Mouse (Mus musculus) right cerebral cortex, postnatal 25 days (tissue): ENCODE data around the gene Cpd.

Experiments
- DNase-seq: peaks from one replicate; pipeline ENCODE4 v3.0.0; 2022

Cpd gene

DNA sequence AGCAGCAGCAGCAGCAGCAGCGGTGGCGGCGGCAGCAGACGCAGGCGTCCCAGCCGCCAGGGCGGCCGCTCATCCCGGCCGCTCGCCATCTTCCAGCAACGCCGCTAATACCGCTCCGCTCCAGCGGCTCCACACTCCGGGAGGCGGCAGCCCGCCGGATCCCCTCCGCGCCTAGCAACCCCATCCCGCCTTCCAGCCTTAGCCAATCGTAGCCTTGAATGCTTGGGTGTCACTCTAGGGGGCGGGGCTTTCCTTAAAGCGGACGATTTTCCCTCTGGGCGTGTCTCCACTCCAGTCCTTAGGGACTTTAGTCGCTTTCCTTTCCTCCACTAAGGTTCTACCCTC is at the start of gene Cpd:
Cpd (minus strand) TSS at position 141 of the 345 bp plus-strand sequence.
- DNase-seq: peak; percentile 96

DNA sequence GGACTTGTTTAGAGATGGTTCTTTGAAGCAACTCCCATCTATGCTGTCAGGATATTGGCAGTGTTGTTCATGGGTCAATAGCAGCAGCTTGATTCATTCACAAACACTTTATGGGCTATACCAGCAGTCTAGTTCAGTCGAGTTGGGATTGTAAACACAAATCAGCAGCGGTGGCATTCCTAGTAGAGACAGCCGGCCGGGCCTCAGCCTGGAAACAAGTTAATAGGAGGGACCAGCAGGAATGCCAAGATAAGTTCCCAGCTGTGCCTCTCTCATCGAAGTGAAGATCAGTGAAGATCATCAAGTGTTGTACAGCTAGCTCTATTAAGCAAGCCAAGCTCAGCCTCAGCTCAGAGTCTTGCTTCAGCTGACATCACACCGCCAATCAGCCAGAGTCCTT is 49.5 kb upstream of the Cpd start:
- DNase-seq: no peak

DNA sequence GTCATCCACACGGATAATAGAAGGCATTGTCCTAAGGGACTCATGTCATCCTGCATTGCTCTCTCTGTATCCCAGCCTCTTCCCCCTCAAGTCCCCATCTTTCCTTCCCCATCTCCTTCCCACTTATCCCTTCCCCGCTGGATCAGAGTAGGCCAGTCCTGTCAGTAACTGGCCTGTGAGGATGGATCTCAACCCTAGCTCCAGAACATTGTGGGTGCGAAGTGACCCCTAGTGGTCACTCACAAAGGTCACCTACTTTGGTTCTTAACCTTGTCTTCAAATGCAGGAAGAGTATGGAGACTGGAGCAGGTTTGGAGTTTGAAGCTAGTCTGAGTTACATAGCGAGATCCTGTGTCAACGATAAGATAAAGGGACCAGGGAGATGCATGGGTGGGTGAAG is 47.4 kb upstream of the Cpd start:
- DNase-seq: peak; percentile 17

DNA sequence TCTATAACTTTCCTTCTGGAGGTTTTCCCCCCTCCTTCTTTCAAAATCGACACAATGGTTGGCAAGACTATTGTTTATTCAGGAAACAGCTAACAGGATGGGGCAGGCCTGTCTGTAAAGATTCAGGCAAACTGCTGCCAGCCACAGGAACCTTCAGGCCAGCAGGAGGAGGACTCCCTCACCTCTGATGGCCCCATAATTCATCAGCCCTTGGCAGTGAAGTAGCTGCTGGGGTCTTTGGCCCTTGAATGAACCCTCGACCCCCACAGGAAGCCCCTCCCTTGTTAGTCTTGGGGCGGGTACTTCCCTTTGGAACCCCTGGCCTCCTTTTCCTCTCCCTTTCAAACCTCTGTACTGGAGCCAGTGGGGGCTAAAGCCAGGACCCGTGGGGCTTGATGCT is 46.8 kb upstream of the Cpd start:
- no peak for DNase-seq

DNA sequence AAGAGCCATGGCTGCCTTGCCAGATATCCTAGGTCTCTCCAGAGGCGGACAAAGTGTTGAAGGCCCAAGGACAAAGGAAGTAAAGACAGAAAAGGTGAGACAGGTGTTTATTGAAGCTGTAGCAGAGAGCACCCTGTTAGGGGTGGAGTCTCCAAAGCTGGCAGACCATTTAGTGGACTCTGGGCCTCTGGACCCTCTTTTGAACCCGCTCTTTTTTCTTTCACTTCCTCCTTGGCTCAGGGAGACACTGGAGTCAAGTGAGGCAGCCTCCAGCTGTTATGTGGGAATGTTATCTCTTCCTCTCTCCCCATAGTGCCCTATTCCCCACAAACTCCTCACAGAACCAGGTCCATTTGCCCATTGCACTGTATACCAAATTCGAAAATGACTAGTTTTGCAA is 46.2 kb upstream of the Cpd start:
- DNase-seq: no peak

DNA sequence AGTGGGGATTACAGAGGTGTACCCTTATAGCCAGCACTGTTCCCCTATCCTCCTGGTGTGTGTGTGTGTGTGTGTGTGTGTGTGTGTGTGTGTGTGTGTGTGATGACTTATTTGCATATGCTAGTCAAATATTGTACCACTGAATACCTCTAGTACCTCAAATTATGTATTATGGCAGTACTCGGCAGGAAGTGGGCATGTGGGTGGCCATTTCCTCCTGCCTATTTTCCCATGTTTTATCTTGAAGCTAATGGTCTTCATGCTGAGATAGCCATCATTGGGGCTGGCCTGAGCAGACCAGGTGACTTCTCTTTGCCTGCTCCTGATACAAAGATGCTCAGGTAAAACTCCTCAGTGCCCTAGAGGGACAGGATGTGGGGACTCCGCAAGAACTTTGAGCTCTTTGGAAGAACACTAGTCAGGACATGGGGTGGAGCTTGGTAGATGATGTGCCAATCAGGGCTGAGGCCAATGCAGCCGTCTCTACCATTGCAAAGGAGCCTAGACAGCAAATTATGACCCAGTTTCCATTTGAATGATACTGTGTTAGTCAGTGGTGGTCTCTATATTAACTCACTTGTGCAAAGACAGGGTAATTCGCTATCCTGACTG is 45.0 kb upstream of the Cpd start:
- no peak for DNase-seq

DNA sequence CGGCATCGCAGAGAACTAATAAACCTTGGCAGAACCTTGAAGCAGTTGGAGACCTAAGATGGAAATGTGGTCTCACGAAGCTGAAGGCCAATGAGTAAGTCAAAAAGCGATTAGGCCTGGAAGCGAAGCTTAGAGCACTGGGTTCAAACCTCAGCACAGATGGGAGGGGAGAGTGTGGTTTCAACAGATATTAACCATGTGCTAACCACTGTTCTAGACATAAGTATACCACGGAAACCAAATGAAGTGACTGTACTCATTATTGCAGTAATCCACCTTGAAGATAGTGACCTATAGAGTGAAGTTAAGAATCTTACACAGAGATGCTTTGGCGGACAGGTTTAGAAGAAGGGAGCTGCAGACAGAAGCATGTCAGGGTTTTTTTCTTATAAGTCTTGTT is 44.4 kb upstream of the Cpd start:
- no peak for DNase-seq

DNA sequence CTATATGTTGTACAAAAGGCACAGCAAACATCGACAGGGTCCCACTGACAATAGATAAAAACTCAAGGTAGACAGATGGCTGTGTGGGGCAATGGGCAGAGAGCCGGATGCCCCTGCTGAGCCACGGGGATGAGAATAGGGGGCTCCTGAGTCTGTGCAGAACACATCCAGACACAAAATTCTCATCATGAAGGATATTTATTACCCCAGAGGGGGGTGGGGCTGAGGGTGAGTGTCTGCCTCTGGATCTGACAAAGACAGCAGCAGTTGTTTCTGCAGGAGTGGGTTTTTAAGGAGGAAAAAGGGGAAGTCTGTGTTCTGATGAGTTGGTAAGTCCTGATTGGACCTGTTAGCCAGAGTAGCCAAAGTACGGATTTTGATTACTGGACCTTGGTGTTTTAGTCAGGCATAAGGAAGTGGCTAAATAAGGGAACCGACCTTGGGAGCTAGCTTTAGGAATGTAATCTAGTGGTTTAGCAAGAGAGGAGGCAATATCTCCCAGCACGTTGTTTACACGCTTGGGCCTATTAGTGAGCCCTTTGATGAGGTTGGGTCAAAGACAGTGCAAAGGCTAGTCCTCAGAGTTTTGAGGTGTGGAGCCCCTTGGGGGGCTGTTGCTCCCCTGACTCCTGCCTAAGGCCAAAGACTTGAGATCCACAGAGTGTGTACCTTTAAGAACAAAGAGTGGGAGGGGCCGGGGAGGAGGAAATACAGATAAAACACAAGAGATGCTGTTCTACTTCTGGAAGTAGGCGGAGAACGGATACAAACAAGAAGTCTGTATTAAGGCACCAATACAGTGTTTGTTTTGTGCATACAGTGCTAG is 42.7 kb upstream of the Cpd start:
- no peak for DNase-seq

DNA sequence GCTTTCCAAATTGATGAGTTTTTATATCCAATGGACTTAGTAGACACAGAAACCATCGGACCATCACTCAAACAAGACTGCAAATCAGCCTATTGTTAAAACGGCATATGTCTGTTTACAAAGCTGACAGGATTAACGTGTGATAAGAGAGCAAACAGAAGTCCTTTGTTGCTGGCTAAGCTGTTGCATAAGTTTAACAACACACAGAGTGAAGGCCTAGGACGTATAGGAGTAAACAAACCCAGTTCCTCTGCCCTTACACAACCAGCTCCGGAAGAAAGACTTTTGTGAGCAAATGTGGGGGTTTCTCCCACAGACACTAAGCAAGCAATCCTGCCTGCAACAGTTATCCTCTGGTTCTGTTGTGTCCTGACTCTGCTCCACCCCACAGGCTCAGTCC is 37.6 kb upstream of the Cpd start:
- DNase-seq: no peak

DNA sequence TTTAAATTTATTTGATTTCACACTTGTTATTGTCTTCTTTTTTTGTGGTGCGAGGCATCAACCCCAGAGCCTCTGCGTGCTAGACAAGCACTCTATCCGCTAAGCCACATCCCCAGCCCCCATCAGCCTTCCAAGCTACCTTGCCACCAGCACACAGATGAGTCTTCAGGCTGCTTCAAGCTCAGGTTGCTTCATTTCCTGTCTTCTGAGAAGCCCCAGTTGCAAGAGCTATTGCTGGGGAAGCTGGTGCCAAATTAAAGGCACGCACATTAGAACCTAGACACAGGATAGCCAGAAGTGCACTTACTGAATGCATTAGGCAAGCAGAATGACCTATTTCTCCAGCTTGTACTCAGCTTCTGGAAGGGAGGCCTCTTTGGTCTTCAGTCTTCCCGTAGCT is 33.0 kb upstream of the Cpd start:
- DNase-seq: no peak

DNA sequence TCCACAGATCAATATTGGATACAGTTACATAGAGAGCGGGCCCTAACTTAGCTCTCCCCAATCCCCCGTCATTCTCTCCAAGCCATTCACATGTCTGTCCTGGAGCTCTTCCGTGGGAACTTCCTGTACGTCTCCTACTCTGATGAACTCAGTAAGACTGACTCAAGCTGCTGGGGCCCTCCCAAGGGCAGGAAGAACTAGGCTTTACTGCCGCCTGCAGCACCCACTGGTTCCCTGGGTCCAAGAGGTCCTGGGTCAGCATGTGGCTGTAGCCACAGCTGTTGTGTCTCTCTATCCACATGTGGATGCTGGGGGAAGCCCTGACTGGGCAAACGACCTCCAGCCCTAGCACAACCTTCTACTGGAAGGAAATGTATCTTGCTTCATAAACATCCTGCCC is 27.9 kb upstream of the Cpd start:
- DNase-seq: no peak

DNA sequence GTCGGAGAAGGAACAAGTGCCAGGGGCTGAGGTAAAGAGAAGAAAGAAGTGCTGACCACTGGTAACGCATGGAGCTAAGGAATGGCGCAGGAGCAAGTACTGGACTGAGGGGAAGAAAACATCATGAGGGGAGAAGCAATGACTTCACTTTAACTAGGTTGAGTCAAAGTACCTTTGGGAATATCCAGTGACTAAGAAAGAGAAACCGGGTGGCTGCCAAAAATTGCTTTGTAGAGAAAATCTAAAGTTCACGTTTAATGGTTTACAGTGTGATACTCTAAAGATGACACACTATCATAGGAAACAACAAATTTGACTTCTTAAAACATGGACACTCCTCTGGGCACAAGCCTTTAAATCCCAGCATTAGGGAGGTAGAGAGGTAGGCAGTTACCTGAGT is 27.0 kb upstream of the Cpd start:
- no peak for DNase-seq

DNA sequence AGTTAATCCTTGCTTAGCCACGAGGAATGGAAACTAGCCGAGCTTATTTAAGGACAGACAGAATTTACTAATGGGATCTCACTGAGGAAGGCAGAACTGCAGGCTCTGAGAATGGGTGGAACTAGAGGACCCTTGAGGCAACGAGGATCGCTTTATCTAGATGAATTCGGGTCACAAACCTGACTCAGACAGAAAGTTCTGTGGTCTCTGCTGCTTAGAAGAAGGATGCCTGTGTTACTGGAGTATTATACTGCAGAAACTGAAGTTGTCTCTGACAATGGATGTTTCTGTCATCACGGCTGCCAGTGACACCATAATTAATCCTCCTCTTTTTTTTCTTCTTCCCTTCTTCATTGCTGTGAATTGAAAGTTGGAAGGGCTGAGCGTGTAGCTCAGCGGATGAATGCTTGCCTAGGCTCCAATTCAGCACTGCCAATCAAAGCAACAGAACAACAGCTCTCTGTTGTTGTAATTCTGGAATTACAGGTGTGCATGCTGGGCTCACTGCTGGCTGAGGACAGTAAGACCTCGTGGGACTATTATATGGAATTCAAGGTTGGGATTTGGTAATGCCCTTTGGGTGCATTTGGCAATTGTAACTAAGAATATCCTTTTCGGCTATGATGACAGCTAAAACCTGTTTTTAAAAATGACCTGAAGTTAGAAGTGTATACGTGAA is 25.9 kb upstream of the Cpd start:
- DNase-seq: no peak

DNA sequence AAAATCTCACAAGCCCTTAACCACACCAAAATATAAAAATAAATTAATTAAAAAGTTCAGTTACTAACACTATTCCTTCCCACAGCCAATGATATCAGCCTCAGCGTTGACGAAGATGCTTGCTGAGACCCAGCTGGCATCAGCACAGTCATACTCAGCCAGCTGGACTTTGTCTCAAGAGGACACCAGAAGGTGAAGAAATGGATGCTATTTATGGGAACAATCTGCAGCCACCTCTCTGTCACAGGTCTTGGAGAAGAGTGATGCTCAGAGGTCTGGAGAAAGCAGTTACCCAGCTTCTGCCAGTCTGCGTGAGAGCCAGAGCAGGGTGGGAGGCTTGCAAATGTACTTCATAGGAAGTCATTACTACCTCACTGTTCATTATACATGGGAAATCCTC is 14.4 kb upstream of the Cpd start:
- no peak for DNase-seq

DNA sequence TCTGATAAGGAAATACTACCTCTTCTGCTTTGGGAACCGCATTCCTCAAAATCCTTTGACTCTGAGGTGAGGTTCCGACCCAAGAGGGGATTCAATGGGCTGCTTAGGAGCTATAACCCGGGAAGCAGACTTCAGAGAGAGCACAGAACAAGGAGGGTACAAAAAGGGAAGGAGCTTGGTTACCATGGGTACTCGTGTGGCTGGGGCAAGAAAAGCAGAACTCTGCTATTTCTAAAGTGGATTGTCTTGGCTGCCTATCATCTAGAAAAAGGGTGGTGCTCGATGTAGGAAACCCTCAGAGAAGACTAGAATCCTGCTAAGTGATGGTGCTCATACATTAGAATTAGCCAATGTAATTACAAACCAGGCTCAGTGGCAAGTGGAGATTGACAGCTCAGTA is 12.4 kb upstream of the Cpd start:
- no peak for DNase-seq

DNA sequence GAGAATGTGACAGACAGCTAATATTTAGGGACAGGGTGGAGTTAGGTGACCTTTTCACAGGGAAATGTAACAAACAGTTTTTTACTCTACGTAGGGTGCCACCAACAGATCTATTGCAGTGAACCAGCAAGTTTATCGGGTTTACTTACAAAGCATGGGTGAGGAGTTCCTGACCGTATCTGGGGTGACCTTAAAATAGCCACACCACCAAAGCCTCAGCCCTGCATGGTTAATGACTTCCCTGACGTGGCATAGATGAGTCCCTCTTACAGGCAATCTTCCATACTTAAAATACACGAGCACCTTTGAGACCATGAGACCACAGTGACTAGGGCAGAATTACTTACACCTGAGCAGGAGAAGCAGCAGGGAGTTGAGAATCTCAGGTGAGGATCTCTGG is 12.0 kb upstream of the Cpd start:
- no peak for DNase-seq

DNA sequence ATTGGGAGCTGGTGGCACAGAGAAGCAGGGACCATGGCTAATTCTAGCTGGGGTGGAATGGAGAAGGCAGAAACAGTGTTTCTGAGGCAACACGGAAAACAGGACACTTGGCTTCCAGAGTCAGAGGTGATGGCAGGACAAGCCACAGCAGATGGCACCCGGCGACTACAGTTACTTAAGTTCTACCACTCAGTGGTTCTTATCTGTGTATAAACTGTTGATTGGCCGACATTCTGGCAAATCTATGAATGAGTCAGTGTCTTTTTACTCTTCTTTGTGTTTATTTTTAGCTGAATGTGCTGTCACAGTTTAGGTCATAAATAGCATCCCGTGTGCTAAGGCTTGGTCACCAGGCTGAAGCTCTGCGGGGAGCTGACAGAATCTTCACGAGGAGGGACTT is 10.3 kb upstream of the Cpd start:
- DNase-seq: no peak

DNA sequence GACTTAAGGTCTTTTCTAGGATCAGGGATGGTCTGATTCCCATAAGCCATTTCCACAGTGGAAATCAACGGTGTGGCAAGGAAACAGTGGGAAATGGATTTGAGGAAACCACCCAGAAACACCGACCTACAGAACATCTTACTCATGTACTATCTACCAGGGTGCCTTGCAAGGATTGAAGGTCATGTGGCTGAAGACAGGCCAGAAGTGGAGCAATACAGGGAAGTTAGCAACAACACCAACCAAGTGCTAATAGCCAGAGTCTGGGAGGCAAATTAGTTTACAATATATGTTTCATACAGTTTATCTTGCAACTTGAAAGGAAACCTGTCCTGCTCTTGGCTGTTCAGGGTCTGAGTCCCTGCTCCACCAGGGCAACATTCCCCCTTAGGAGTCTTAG is 9.8 kb upstream of the Cpd start:
- DNase-seq: no peak

DNA sequence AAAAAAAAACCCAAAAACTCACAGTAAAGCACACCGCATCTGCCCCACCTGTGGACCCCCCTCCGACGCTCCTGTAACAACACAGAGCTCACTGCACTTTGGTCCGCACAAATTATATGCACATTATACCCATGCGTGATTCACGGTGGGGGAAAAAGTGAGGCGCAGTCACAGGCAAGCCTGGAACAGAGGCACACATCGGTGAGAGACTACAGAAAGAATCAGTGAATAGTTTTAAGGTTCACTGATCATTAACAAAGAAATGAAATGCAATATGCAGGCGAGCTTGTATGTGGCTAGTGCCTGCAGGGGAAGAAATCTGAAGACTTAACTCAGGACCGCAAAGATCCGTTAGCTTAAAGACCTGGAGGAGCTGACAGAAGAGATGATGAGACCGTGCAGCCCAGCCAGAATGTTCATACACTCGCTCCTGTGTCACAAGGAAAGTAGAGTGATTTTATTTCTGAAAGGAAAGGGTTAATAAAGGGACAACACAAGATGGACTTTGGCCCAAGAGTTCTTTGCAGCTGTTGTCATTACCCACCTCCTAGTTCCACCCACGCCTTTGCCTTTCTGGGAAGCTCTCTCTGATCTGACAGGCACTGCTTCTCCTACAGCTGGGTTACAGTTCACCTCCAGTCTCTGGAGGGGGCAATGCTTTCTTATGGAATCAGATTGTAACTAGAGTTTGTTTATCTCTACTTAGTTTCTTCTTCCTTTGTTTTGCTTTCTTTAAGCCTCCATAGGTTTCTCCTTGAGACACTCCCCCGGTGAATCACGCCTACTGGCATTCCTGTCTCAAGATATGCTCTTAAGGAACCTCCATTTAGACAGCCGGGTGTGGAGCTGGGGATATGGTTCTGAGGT is 7.9 kb upstream of the Cpd start:
- DNase-seq: no peak

DNA sequence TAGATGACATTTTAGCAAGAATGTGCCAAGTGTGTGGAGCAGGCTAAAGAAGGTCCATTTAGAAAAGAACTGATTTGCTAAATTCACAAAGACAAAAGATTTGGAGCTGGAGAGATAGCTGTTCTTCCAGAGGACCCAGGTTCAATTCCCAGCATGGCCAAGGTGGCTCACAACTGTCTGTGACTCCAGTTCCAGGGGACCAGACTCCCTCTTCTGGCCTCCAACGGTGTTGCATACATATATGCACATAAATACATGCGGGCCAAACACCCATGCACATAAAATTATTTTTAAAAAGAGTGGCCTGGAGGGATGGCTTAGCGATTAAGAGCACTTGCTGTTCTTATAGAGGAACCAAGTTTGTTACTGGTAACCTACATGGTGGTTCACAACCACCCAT is 4.7 kb upstream of the Cpd start:
- no peak for DNase-seq

DNA sequence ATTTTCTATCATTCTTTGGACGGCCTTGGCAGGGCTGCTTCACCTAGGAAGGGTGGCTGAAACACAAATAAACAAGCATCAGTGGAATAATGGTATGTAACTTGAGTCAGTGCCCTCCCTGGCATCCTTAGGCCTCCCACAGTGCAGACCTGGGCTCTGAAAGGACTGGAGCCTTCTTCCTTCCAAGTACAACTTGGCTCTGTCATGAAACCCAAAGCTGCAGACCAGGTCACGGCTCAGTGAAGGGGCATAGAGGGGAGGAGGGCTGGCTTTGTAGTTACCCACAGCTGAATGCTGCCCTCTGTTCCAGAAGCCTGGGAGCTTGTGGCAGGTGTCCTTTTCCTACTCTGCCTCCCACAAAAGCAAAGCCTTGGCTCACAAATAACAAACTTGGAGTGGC is 2.8 kb upstream of the Cpd start:
- no peak for DNase-seq

DNA sequence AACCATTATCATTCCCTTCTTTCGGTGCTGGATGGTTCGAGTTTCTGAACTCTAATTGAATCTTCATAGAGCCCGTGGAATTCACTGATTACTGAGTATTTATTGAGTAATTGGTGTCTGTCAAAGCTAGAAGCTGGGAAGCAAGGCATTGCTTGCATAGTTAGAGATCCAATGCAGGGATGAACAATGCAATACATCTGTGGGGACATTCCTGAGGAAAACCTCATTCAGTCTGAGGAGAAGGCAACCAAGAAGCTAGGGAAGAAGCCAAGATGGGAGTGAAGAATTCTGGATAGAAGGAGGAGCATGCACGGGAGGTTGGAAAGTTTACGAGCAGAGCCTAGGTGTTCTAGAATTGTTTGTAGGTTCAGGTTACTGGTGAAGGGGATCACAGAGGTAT is 1.3 kb upstream of the Cpd start:
- DNase-seq: no peak

DNA sequence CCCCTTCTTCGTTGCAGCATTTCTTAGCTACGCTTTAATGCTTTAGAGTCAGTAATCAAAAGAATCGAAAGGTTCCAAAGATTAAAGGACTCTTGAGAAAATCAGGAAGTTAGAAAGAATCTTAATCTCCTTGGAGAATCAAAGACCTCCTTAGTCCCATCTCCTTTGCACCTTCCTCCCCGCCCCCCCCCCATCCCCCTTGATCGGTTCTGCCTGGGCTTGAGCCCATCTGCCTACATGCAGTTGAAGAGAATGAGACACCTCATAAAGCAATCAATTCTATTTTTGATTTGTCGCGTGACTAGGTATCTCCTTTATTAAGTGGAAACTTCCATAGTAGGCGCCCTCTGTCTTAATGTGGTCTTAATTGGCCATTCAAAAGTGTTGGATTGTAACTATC is 536 bp upstream of the Cpd start:
- no peak for DNase-seq
